Mouse (Mus musculus) liver, embryonic 11.5 days (tissue): ENCODE measurements around the gene Fkbp11. TPM values are rescaled to one million over a fixed set of nuclear protein-coding genes. Genes with fewer than 3 reads are reported as not detected.

ENCODE experiments used
- ATAC-seq: fragments of 200-750 bp; cut with Nextera tagmentation; replicated peaks from 2 replicates; pipeline ENCODE4 v1.8.0; 2017; ENCODE audit warnings: moderate number of reproducible peaks, mild to moderate bottlenecking, moderate TSS enrichment, moderate library complexity; ENCODE audit not compliant: low FRiP score
- DNase-seq: peaks from one replicate; pipeline ENCODE4 v3.0.0-alpha.2; 2017; ENCODE audit warnings: low spot score
- H3K27ac ChIP-seq: fragments of 300-500 bp; sonication (generic); 2 replicates; pipeline ENCODE4 v1.5.1; 2014; ENCODE audit warnings: mild to moderate bottlenecking, low read depth, low read length, control low read depth
- H3K27me3 ChIP-seq: fragments of 300-500 bp; sonication (generic); replicated peaks from 2 replicates; pipeline ENCODE4 v1.6.1; 2014; ENCODE audit warnings: low read length, mixed read lengths; ENCODE audit not compliant: control insufficient read depth, insufficient read depth
- H3K36me3 ChIP-seq: fragments of 300-500 bp; sonication (generic); 2 replicates; pipeline ENCODE4 v1.6.1; 2014; ENCODE audit warnings: mild to moderate bottlenecking, low read length, moderate library complexity, mixed read lengths; ENCODE audit not compliant: control insufficient read depth, insufficient read depth
- H3K4me1 ChIP-seq: fragments of 300-500 bp; sonication (generic); replicated peaks from 2 replicates; pipeline ENCODE4 v1.6.1; 2014; ENCODE audit warnings: low read length, mixed read lengths; ENCODE audit not compliant: control insufficient read depth, insufficient read depth
- H3K4me2 ChIP-seq: fragments of 300-500 bp; sonication (generic); 2 replicates; pipeline ENCODE4 v1.6.1; 2014; ENCODE audit warnings: mild to moderate bottlenecking, control low read depth, moderate library complexity
- H3K4me3 ChIP-seq: fragments of 300-500 bp; sonication (generic); 2 replicates; pipeline ENCODE4 v1.5.1; 2014; ENCODE audit warnings: low read depth, low read length, control low read depth
- H3K9ac ChIP-seq: fragments of 300-500 bp; sonication (generic); 2 replicates; pipeline ENCODE4 v1.6.1; 2014; ENCODE audit warnings: low read depth, low read length, control low read depth
- H3K9me3 ChIP-seq: fragments of 300-500 bp; sonication (generic); 2 replicates; pipeline ENCODE4 v1.6.1; 2016; ENCODE audit warnings: low read length, inconsistent platforms, mixed read lengths; ENCODE audit not compliant: control insufficient read depth
- WGBS: fragments of 180-500 bp; shearing (Covaris S2); extraction: QIAGEN DNeasy Blood & Tissue Kit; methylation state at CpG from one replicate; pipeline ENCODE4 v1.1.7; 2014; 5-methylcytosine and 5-hydroxymethylcytosine counted together
- polyA plus RNA-seq: library from polyadenylated mRNA; unstranded; fragments of >200 nt; fragmentation: Nextera tagmentation; extraction: Ambion mirVana; gene quantifications from 2 replicates; pipeline ENCODE4 v1.2.1, GENCODE M21; 2014

Fkbp11 gene
- polyA plus RNA-seq, 1 experiment from 2014 or later: 105 TPM

DNA sequence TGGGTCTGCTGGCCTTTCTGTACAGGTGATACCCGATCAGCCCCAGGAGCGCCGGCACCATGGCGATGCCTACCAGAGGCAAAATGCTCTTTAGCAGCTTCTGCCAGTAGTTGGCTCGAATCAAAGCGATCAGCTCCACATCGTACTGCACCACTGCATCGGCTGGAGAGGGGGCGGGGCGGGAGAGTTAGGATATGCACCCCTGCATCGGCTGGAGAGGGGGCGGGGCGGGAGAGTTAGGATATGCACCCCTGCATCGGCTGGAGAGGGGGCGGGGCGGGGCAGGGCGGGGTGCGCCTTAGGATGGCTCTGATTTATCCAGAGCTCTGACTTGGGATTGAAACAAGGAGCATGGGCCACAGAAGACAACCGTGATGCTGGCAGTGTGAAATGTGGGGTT, 3.6 kb downstream of the Fkbp11 start:
- Histone ChIP-seq H3K9ac (no peak overlapping the region), H3K27ac (no peak overlapping the region), H3K9me3 (no peaks in the 10 kb centered on the region), H3K4me1 (peaks cover 18% of the 10 kb centered on the region), H3K27me3 (peaks cover 9% of the 10 kb centered on the region), H3K36me3 (no peaks in the 10 kb centered on the region), H3K4me2 (no peak overlapping the region), H3K4me3 (no peak overlapping the region)
- DNase-seq (no peak), ATAC-seq (no peak)
- WGBS: 40% methylated on average over 19 of the region's 19 CpGs

DNA sequence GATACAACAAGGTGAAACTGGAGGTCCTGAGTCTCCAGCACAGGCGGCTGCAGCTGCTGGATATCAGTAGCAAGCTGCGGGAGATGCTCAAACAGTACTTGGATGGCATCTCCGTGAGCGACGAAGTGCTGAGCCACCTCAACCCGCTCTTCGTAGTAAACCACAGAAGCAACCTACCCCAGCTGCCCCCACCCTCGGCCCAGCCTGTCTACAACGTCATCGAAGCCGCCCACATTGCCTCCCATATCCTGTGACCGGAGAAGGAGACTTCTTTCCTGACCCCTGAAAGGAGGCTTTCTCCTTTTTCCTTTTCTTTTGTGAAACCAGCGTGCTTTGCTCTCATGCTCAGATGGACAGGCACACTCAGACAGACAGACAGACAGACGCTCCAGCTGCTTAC, 5.1 kb downstream of the Fkbp11 start:
- Histone ChIP-seq H3K36me3 (no peaks in the 10 kb centered on the region), H3K4me3 (no peak overlapping the region), H3K9me3 (no peaks in the 10 kb centered on the region), H3K4me2 (peak overlapping the region; percentile 33), H3K4me1 (peaks cover 14% of the 10 kb centered on the region), H3K27ac (no peak overlapping the region), H3K9ac (no peak overlapping the region), H3K27me3 (peaks cover 5% of the 10 kb centered on the region; the same call in 1 of the 2 replicates)
- 50% methylated on average over 14 of the region's 14 CpGs for WGBS
- ATAC-seq: no peak
- DNase-seq: no peak

DNA sequence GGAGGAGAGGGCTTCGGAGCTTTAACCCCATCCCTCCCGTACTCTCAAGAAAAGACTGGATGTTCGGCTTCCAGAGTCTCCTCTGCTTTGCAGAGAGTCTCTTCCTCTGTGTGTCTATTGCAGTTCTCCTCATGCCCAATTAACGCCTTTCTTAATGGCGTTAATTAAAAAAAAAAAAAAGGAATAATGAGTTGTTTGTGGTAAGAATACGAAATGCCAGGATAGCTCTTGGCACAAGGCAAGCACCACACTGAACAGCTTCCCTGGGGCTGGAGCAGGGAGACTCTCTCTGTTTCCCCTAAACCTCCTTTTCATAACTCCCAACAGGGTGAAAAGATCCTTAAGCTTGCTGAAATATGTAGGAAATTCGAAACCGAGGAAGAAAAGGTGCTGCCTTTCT, 5.8 kb downstream of the Fkbp11 start:
- Histone ChIP-seq H3K27ac (no peak overlapping the region), H3K9me3 (no peaks in the 10 kb centered on the region), H3K4me3 (no peak overlapping the region), H3K27me3 (peaks cover 9% of the 10 kb centered on the region), H3K9ac (no peak overlapping the region), H3K36me3 (no peaks in the 10 kb centered on the region), H3K4me1 (peaks cover 13% of the 10 kb centered on the region), H3K4me2 (no peak overlapping the region)
- ATAC-seq: no peak
- no peak for DNase-seq
- WGBS: 79% methylated on average over 8 of the region's 8 CpGs

DNA sequence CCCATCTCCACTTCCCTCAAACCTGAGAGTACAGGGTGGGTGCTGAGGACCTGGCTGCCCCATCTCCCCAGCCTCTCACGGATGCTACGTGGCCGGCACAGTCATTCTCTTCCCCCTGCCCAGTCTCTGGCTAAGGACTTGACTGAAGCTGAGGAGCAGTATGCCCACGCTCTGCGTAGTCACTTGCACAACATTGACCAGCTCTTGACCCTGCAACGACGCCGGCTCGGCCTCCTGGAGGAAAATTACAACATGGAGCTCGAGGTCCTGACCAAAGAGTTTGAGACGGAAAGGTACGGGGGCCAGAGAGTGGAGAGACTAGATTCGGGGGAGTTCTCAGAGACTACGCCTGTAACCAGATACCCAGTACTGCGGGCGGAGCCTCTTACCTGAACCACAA, 10.7 kb downstream of the Fkbp11 start:
- H3K36me3 ChIP-seq: no peaks in the 10 kb centered on the region
- no peak overlapping the region for H3K9ac ChIP-seq
- H3K4me2 ChIP-seq: no peak overlapping the region
- WGBS: 61% methylated on average over 16 of the region's 16 CpGs
- no peak overlapping the region for H3K4me3 ChIP-seq
- peaks cover 3% of the 10 kb centered on the region for H3K27me3 ChIP-seq
- H3K9me3 ChIP-seq: no peaks in the 10 kb centered on the region
- no peak overlapping the region for H3K27ac ChIP-seq
- H3K4me1 ChIP-seq: no peaks in the 10 kb centered on the region
- no peak for DNase-seq
- ATAC-seq: no peak

DNA sequence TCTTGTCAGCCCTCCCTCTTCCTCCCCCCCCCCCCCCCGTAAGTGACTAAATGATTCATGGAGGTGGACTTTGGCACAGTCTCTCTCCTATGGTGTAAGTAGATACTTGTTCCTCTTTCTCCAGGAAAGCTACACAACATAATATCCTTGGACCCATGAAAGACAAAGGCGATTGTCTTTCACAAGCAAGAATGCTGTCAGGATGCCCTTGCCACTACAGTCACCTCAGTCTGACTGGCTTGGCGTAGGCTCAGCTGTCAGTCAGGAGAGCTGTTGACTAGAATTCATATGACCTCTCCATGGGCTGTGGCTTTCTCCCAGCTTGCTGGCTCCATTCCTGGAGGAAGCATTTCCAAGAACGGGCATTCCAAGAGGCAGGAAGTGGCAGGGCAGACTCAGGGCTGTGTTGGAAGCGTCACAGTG, 13.8 kb downstream of the Fkbp11 start:
- Histone ChIP-seq H3K9me3 (no peaks in the 10 kb centered on the region), H3K4me1 (no peaks in the 10 kb centered on the region), H3K27ac (no peak overlapping the region), H3K4me3 (no peak overlapping the region), H3K9ac (no peak overlapping the region), H3K27me3 (peaks cover 3% of the 10 kb centered on the region), H3K36me3 (no peaks in the 10 kb centered on the region), H3K4me2 (no peak overlapping the region)
- ATAC-seq: no peak
- WGBS: 72% methylated on average over 5 of the region's 5 CpGs
- no peak for DNase-seq

DNA sequence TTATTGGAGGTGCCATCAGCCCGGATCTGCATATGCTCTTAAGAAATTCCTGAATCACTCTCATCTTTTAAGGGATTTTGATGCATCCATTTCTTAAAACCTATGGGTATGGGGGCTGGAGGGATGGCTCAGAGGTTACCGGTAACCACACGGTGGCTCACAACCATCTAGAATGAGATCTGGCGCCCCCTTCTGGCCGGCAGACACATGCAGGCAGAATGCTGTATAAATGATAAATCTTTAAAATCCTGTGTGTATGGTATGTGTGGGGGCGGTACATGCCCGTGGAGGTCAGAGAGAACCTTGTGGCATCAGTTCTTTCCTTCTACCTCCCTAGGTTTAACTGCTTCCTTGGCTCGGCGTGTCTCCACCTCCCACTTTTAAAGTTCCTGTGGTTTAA, 17.6 kb downstream of the Fkbp11 start:
- no peaks in the 10 kb centered on the region for H3K4me1 ChIP-seq
- no peak overlapping the region for H3K9ac ChIP-seq
- peak; percentile 67 for DNase-seq
- no peak for ATAC-seq
- H3K4me3 ChIP-seq: no peak overlapping the region
- H3K27ac ChIP-seq: no peak overlapping the region
- no peaks in the 10 kb centered on the region for H3K9me3 ChIP-seq
- 15% methylated on average over 9 of the region's 9 CpGs for WGBS
- H3K36me3 ChIP-seq: no peaks in the 10 kb centered on the region
- no peaks in the 10 kb centered on the region; the same call in 1 of the 2 replicates for H3K27me3 ChIP-seq
- no peak overlapping the region for H3K4me2 ChIP-seq

DNA sequence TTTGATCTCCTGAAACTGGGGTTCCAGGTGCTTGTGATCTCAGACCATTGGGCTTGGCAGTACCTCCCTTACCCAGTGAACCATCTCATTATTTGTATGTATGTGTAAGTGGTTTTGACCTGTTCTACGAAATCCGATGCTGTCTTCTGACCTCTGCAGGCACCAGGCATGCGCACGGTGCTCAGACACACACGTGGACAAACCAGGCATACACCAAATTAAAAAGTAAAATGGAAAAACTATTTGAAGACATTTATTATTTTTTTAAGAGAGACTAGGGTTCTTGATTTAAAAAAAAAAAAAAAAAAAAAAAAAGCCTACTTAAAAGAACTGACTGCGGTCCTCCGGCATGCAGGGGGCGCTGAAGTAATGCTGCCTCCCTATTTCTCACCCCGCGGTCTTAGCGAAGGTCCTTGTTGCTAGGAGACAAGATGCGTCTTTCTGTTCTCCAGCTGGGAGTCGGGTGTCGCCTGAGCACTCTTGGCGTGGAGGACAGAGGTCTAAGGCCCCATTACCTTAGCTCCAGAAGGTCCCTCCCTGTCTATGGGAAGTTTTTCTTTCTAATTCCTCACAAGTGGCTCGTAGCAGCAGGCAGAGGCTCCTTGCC, 20.1 kb downstream of the Fkbp11 start, which contains the start of gene Ccdc65:
Gene Ccdc65, plus strand, starts transcription at position 442 of the 607 bp plus-strand sequence.
- no peaks in the 10 kb centered on the region for H3K4me1 ChIP-seq
- DNase-seq: peak; percentile 67
- no peaks in the 10 kb centered on the region for H3K36me3 ChIP-seq
- H3K4me2 ChIP-seq: peak within 1 kb of the TSS; percentile 72
- peaks cover 8% of the 10 kb centered on the region for H3K27me3 ChIP-seq
- 18% methylated on average over 16 of the region's 16 CpGs for WGBS
- H3K4me3 ChIP-seq: peak within 1 kb of the TSS; percentile 45
- no peak within 1 kb of the TSS for H3K27ac ChIP-seq
- H3K9ac ChIP-seq: no peak within 1 kb of the TSS
- no peaks in the 10 kb centered on the region for H3K9me3 ChIP-seq
- no peak for ATAC-seq

DNA sequence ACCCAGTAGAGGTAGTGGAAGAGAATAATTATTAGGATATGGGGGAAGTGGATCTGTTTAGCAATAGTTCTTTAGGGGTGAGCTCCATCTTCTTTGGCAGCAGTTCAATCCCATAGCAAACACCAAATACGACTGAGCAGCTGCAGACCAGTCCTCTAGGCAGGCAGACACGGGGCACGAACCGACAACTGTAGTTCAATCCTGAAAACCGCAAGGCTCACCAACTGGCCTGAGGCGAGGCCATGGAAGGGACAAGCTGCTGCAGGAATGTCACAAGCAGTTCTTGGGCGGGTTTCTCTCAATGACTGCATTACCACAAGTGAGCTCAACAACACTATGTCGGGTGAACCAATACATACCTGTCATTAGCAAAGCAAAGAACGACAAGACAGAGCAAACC, 23.7 kb downstream of the Fkbp11 start:
- Histone ChIP-seq H3K36me3 (no peaks in the 10 kb centered on the region), H3K27me3 (peaks cover 39% of the 10 kb centered on the region), H3K4me3 (no peak overlapping the region), H3K4me1 (peaks cover 4% of the 10 kb centered on the region; the same call in 1 of the 2 replicates), H3K9ac (no peak overlapping the region), H3K4me2 (no peak overlapping the region), H3K9me3 (no peaks in the 10 kb centered on the region), H3K27ac (no peak overlapping the region)
- 55% methylated on average over 9 of the region's 9 CpGs for WGBS
- no peak for DNase-seq
- ATAC-seq: no peak
